Mouse (Mus musculus) heart, embryonic 12.5 days (tissue): Measurements from ENCODE around the gene Sarm1. TPM values are rescaled to one million over a fixed set of nuclear protein-coding genes. Genes with fewer than 3 reads are reported as not detected.
"Not testable (repeated sequence)": the region's sequence is repeated elsewhere in the genome, so short reads cannot be mapped to it uniquely, and the experiment has no call there.

Experiments
- ATAC-seq: fragments of 200-750 bp; cut with Nextera tagmentation; 2 replicates; pipeline ENCODE4 v1.8.0; 2017; ENCODE audit warnings: moderate TSS enrichment, moderate library complexity; ENCODE audit not compliant: insufficient number of reproducible peaks, low FRiP score
- H3K27ac ChIP-seq: fragments of 300-500 bp; sonication (generic); 2 replicates; pipeline ENCODE4 v1.5.1; 2016; ENCODE audit warnings: mild to moderate bottlenecking, moderate library complexity; ENCODE audit not compliant: poor library complexity, severe bottlenecking
- H3K27me3 ChIP-seq: fragments of 300-500 bp; sonication (generic); replicated peaks from 2 replicates; pipeline ENCODE4 v1.6.1; 2016; ENCODE audit warnings: mild to moderate bottlenecking, moderate library complexity
- H3K36me3 ChIP-seq: fragments of 300-500 bp; sonication (generic); 2 replicates; pipeline ENCODE4 v1.6.1; 2016; ENCODE audit warnings: mild to moderate bottlenecking, moderate library complexity
- H3K4me1 ChIP-seq: fragments of 300-500 bp; sonication (generic); replicated peaks from 2 replicates; pipeline ENCODE4 v1.6.1; 2016; ENCODE audit warnings: mild to moderate bottlenecking
- H3K4me2 ChIP-seq: fragments of 300-500 bp; sonication (generic); 2 replicates; pipeline ENCODE4 v1.6.1; 2016; ENCODE audit warnings: mild to moderate bottlenecking, moderate library complexity
- H3K4me3 ChIP-seq: fragments of 300-500 bp; sonication (generic); 2 replicates; pipeline ENCODE4 v1.5.1; 2016; ENCODE audit warnings: mild to moderate bottlenecking
- H3K9ac ChIP-seq: fragments of 300-500 bp; sonication (generic); 2 replicates; pipeline ENCODE4 v1.6.1; 2016; ENCODE audit warnings: mild to moderate bottlenecking, moderate library complexity
- H3K9me3 ChIP-seq: fragments of 300-500 bp; sonication (generic); replicated peaks from 2 replicates; pipeline ENCODE4 v1.6.1; 2016; ENCODE audit warnings: mild to moderate bottlenecking, moderate library complexity
- WGBS: fragments of 180-500 bp; shearing (Covaris S2); methylation state at CpG from one replicate; pipeline ENCODE4 v1.1.7; 2016; 5-methylcytosine and 5-hydroxymethylcytosine counted together
- polyA plus RNA-seq: library from polyadenylated mRNA; unstranded; fragments of >200 nt; fragmentation: Nextera tagmentation; extraction: Ambion mirVana; gene quantifications from 2 replicates; pipeline ENCODE4 v1.2.1, GENCODE M21; 2016

Sarm1 gene
- polyA plus RNA-seq: 0.31 and 0.40 TPM in 2 replicates

GRCm38 (mm10) chr11:78497544-78498522 lies at the start of gene Sarm1:
Gene Sarm1, minus strand, starts transcription at chr11:78497754.
- 3% methylated on average over 36 of the region's 36 CpGs for WGBS

GRCm38 (mm10) chr11:78545181-78545580 lies 47.6 kb upstream of the Sarm1 start:
- ATAC-seq: no peak
- Histone ChIP-seq H3K4me2 (no peak overlapping the region), H3K36me3 (peaks cover 49% of the 10 kb centered on the region), H3K9me3 (no peaks in the 10 kb centered on the region), H3K4me3 (no peak overlapping the region), H3K9ac (no peak overlapping the region), H3K27ac (no peak overlapping the region), H3K27me3 (no peaks in the 10 kb centered on the region), H3K4me1 (peaks cover 13% of the 10 kb centered on the region)
- WGBS: 61% methylated on average over 8 of the region's 8 CpGs

More at GRCm38 (mm10) chr11:78497544-78498522, at the start of gene Sarm1:
- peak within 1 kb of the TSS; percentile 35; the same call in 1 of the 2 replicates for H3K9ac ChIP-seq
- no peaks in the 10 kb centered on the region for H3K9me3 ChIP-seq
- H3K36me3 ChIP-seq: no peaks in the 10 kb centered on the region
- H3K27me3 ChIP-seq: peaks cover 85% of the 10 kb centered on the region
- peak within 1 kb of the TSS; percentile 97 for H3K4me2 ChIP-seq
- peaks cover 13% of the 10 kb centered on the region for H3K4me1 ChIP-seq
- ATAC-seq: peak; percentile 93
- H3K27ac ChIP-seq: no peak within 1 kb of the TSS
- H3K4me3 ChIP-seq: peak within 1 kb of the TSS; percentile 57

DNA sequence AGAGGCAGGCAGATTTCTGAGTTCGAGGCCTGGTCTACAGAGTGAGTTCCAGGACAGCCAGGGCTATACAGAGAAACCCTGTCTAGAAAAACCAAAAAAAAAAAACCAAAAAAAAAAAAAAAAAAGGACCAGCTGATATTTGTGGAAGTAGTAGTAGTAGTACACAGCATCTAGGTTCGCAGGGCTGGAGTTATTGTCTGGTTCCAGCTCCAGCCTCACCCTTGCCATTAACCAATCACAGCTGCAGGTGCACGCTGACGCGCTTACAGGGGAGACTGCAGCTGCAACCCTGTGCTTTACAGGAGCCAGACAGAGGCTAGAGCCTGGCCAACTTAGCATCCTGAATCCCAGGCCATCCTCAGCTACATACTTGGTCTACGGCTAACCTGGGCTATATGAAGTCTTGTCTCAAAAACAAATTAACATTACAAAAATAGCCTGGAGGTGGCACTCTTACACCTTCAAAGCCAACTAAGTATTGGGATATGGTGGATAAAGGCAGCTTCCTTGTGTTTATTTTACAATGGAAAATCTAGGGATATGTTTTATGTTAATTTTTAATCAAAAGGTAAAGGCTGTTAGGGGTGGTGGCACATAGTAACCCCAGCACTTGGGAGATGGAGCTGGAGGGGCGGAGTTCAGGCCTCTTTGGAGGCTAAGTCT lies 47.0 kb upstream of the Sarm1 start:
- Histone ChIP-seq H3K4me3 (no peak overlapping the region), H3K4me1 (peaks cover 11% of the 10 kb centered on the region), H3K9ac (no peak overlapping the region), H3K27me3 (no peaks in the 10 kb centered on the region), H3K36me3 (peaks cover 53% of the 10 kb centered on the region), H3K9me3 (no peaks in the 10 kb centered on the region), H3K4me2 (no peak overlapping the region), H3K27ac (no peak overlapping the region)
- WGBS: 92% methylated on average over 7 of the region's 7 CpGs
- ATAC-seq: no peak

GRCm38 (mm10) chr11:78540358-78540757 lies 42.8 kb upstream of the Sarm1 start:
- H3K4me3 ChIP-seq: no peak overlapping the region
- 83% methylated on average over 3 of the region's 3 CpGs for WGBS
- no peaks in the 10 kb centered on the region for H3K27me3 ChIP-seq
- no peak overlapping the region for H3K27ac ChIP-seq
- peaks cover 12% of the 10 kb centered on the region for H3K4me1 ChIP-seq
- no peak overlapping the region for H3K4me2 ChIP-seq
- no peaks in the 10 kb centered on the region for H3K9me3 ChIP-seq
- no peak for ATAC-seq
- no peak overlapping the region for H3K9ac ChIP-seq
- H3K36me3 ChIP-seq: peaks cover 61% of the 10 kb centered on the region

DNA sequence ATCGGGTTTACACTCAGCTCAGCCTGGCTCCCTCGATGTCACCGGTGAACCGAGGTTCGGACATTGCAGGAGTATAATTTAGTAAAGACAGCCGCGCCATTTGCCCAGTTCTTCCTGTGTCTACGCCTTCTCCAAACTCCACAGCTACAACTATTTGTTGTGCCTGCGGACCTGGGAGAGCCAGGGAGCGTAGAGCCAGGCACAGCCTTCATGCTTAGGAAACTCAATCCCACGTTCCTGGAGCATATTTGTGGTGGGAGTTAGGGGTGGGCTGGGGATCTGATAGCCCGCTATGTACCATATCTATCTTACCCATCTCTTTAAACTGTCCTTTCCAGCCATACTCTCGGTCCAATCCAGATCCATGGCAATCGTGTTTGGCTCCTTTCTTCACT lies 39.1 kb upstream of the Sarm1 start:
- Histone ChIP-seq H3K4me1 (peaks cover 23% of the 10 kb centered on the region), H3K9ac (peak overlapping the region; percentile 85), H3K27ac (peak overlapping the region; percentile 85), H3K4me2 (peak overlapping the region; percentile 79), H3K4me3 (peak overlapping the region; percentile 84), H3K27me3 (no peaks in the 10 kb centered on the region), H3K9me3 (no peaks in the 10 kb centered on the region), H3K36me3 (peaks cover 35% of the 10 kb centered on the region)
- 0 out of 2 replicates have a peak, but pooled peaks have one; percentile 2 for ATAC-seq
- 2% methylated on average over 14 of the region's 14 CpGs for WGBS

DNA sequence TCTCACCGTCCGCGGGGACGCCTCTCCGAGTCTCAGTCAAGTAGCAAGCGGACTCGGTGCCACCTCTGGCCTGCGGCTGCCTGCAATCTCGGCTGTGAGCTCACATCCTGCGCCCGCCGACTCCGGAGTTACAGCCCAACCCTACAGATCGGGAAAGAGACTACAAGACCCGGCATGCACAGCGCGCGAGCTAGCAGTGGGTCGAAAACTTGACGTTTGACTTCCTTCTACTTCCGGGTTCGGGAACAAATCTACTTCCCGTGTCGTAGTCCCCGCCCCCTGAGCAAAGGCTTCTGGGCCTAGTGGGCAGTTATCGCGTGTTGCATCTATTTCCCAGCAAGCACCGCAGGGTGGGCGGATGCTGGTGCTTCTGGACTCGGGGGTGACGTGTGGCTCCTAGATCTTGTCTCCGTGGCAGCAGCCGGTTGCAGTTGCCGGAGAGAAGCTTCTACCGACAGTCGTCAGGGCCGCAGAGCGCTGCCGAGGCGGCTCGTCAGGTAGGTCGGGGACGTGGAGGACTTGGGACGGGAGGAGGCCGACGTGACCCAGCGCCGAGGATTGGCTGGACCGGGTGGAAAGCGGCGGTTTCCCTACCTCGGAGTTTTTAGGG lies 38.6 kb upstream of the Sarm1 start, which contains the start of the genes Tnfaip1 and Ift20:
TSS of gene Tnfaip1 (minus strand) at position 253 of the 610 bp plus-strand sequence.
TSS of gene Ift20 (plus strand) at position 282 of the 610 bp plus-strand sequence.
- H3K27ac ChIP-seq: peak within 1 kb of the TSS; percentile 93
- H3K4me1 ChIP-seq: peaks cover 26% of the 10 kb centered on the region
- H3K36me3 ChIP-seq: peaks cover 32% of the 10 kb centered on the region
- peak within 1 kb of the TSS; percentile 87 for H3K9ac ChIP-seq
- no peaks in the 10 kb centered on the region for H3K27me3 ChIP-seq
- H3K4me2 ChIP-seq: peak within 1 kb of the TSS; percentile 79
- peak; percentile 97 for ATAC-seq
- H3K4me3 ChIP-seq: peak within 1 kb of the TSS; percentile 84
- H3K9me3 ChIP-seq: no peaks in the 10 kb centered on the region
- under 1% methylated on average over 52 of the region's 52 CpGs for WGBS

DNA sequence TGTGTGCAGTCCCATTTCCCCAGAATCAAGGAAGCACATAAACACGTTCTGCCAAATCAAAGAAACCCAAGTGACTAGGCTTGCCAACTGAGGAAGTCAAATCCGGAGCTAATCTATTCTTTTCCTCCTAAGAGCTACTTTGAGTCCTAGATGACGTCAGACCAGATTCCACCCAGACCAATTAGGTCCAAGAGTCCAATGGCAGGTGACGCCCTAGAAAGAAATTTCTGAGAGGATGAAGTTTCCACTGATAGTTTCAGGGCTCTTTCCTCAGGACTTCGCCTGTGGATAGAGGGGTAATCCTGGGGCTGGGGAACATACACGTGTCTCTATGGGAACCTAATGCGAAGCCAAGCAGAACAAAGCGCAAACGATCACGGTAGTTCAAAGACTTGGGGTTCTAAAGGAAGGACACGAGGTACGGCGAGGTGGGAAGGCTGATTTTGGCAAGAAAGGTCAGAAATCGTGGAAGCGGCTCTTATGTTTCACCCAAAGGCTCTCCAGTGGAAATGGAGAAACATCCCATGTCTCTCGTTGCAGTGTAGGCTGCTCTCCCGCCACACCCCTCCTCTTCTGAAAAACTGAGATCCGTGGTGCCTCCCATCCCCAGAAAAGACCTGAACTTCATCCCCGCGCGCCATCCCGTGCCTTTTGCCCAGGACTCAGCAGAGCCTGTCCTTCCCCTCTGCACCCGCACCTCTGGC lies 38.0 kb upstream of the Sarm1 start:
- Histone ChIP-seq H3K4me2 (peak overlapping the region; percentile 79), H3K27me3 (no peaks in the 10 kb centered on the region), H3K27ac (peak overlapping the region; percentile 93), H3K36me3 (peaks cover 26% of the 10 kb centered on the region), H3K9me3 (no peaks in the 10 kb centered on the region), H3K4me1 (peaks cover 32% of the 10 kb centered on the region), H3K4me3 (peak overlapping the region; percentile 84), H3K9ac (peak overlapping the region; percentile 87)
- ATAC-seq: no peak
- 1% methylated on average over 23 of the region's 23 CpGs for WGBS

DNA sequence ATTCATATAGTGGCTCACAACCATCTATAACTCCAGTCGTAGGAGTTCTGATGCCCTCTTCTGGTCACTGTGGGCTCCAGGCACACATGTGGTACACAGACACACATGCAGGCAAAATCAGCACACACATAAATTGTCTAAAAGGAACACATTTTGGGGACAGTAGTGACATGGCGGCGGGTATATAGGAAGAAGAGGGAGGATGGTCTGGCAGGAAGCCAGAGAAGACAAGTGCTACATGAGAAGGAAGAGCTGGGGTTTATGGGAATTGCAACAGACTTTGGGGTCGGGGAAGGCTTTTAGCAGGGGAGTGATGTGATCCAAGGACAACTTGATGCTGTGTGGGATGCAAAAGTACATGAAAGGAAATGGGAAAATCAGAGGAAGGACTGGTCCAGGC lies 37.0 kb upstream of the Sarm1 start:
- peak overlapping the region; percentile 87 for H3K9ac ChIP-seq
- H3K27me3 ChIP-seq: no peaks in the 10 kb centered on the region
- 87% methylated on average over 4 of the region's 4 CpGs for WGBS
- peaks cover 36% of the 10 kb centered on the region for H3K4me1 ChIP-seq
- no peaks in the 10 kb centered on the region for H3K9me3 ChIP-seq
- peak overlapping the region; percentile 84 for H3K4me3 ChIP-seq
- H3K36me3 ChIP-seq: peaks cover 28% of the 10 kb centered on the region
- peak overlapping the region; percentile 79 for H3K4me2 ChIP-seq
- H3K27ac ChIP-seq: peak overlapping the region; percentile 93; the same call in 1 of the 2 replicates
- ATAC-seq: no peak

DNA sequence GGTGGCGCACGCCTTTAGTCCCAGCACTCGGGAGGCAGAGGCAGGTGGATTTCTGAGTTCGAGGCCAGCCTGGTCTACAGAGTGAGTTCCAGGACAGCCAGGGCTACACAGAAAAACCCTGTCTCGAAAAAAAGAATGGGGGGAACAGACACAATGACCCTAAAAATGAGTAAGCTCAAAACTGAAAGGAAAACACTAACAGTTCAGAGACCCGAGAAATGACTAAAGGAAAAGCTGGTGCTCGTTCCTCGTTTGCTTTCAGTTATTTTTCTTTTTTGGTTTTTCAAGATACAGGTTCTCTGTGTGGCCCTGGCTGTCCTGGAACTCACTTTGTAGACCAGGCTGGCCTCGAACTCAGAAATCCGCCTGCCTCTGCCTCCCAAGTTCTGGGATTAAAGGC lies 34.0 kb upstream of the Sarm1 start:
- not testable (repeated sequence) for H3K9ac ChIP-seq, ATAC-seq, H3K9me3 ChIP-seq, H3K27me3 ChIP-seq, H3K4me3 ChIP-seq, H3K4me2 ChIP-seq
- H3K36me3 ChIP-seq: peaks cover 46% of the 10 kb centered on the region
- WGBS: 82% methylated on average over 10 of the region's 10 CpGs
- H3K27ac ChIP-seq: peak overlapping the region; percentile 80
- H3K4me1 ChIP-seq: peaks cover 24% of the 10 kb centered on the region

DNA sequence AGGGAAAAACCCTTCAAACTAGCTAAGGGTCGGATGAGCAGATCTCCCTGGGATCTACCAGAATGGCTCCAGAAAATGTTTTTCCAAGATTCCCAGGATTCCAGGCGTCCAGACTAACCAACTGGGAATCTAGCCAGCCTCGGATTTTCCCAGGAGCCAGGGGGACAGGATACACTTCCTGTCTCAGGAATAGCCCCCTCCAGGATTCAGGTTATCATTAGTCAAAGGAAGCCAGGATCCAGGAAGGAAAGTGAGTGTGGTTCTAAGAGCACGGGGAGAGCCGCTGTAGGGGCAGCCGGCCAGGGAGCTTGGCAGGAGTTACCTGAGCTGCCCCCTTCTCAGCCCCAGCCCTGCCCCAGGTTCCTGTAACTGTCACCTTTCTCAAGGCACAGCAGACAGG lies 33.5 kb upstream of the Sarm1 start:
- WGBS: 52% methylated on average over 6 of the region's 6 CpGs
- Histone ChIP-seq H3K9ac (0 out of 2 replicates have a peak overlapping the region, but pooled peaks have one; percentile 39), H3K4me3 (no peak overlapping the region), H3K36me3 (peaks cover 50% of the 10 kb centered on the region), H3K9me3 (no peaks in the 10 kb centered on the region), H3K27ac (peak overlapping the region; percentile 80), H3K4me1 (peaks cover 24% of the 10 kb centered on the region), H3K4me2 (peak overlapping the region; percentile 8; the same call in 1 of the 2 replicates), H3K27me3 (no peaks in the 10 kb centered on the region)
- 0 out of 2 replicates have a peak, but pooled peaks have one; percentile 24 for ATAC-seq
